Mouse (Mus musculus): ENCODE data around the gene Lpp. TPM values are rescaled to one million over a fixed set of nuclear protein-coding genes. Genes with fewer than 3 reads are reported as not detected.

Lpp gene
- polyA plus RNA-seq, 1 experiment from 2014 or later: 10.7 TPM

GRCm38 (mm10) chr16:24428055-24428454 is 34.7 kb downstream of the Lpp start:
- WGBS (ENCODE audit: insufficient replicate concordance): 72% methylated on average over 4 of the region's 4 CpGs
- Histone ChIP-seq H3K4me2 (ENCODE audit: low read depth, low read length) (no peak overlapping the region), H3K4me1 (ENCODE audit: insufficient read depth) (0 out of 2 replicates have a peak, but pooled peaks cover 11% of the 10 kb centered on the region), H3K4me3 (ENCODE audit: low read depth, low read length) (no peak overlapping the region), H3K36me3 (replicated peaks; ENCODE audit: insufficient read depth, low read length) (no peaks in the 10 kb centered on the region), H3K27ac (ENCODE audit: low read depth) (no peak overlapping the region), H3K9me3 (ENCODE audit: low read length) (no peaks in the 10 kb centered on the region), H3K9ac (replicated peaks) (no peak overlapping the region), H3K27me3 (ENCODE audit: insufficient read depth, low read length) (no peaks in the 10 kb centered on the region)
- DNase-seq (no peak), ATAC-seq (no peak)
- TF ChIP-seq EP300 (IDR thresholded peaks at IDR 0.05; ENCODE audit: low read depth): no peak
- TF ChIP-seq CTCF (IDR thresholded peaks at IDR 0.05; ENCODE audit: low read depth): no peak

- 81% methylated on average over 4 of the region's 4 CpGs for WGBS (ENCODE audit: insufficient replicate concordance)
- DNase-seq (no peak), ATAC-seq (no peak)
- TF ChIP-seq CTCF (IDR thresholded peaks at IDR 0.05; ENCODE audit: low read depth): no peak
- no peak for TF ChIP-seq EP300 (IDR thresholded peaks at IDR 0.05; ENCODE audit: low read depth)
- H3K27ac ChIP-seq (ENCODE audit: low read depth): no peak overlapping the region
- H3K4me2 ChIP-seq (ENCODE audit: low read depth, low read length): no peak overlapping the region
- H3K36me3 ChIP-seq (replicated peaks; ENCODE audit: insufficient read depth, low read length): no peaks in the 10 kb centered on the region
- H3K9ac ChIP-seq (replicated peaks): no peak overlapping the region
- no peaks in the 10 kb centered on the region for H3K9me3 ChIP-seq (ENCODE audit: low read length)
- peaks cover 17% of the 10 kb centered on the region; the same call in 1 of the 2 replicates for H3K4me1 ChIP-seq (ENCODE audit: insufficient read depth)
- H3K4me3 ChIP-seq (ENCODE audit: low read depth, low read length): no peak overlapping the region
- no peaks in the 10 kb centered on the region for H3K27me3 ChIP-seq (ENCODE audit: insufficient read depth, low read length)
Observed at GRCm38 (mm10) chr16:24428742-24429141, 35.4 kb downstream of the Lpp start.

- no peaks in the 10 kb centered on the region for H3K9me3 ChIP-seq (ENCODE audit: low read length)
- DNase-seq (no peak), ATAC-seq (no peak)
- TF ChIP-seq EP300 (IDR thresholded peaks at IDR 0.05; ENCODE audit: low read depth) (no peak), CTCF (IDR thresholded peaks at IDR 0.05; ENCODE audit: low read depth) (no peak)
- no peak overlapping the region for H3K27ac ChIP-seq (ENCODE audit: low read depth)
- no peak overlapping the region for H3K4me3 ChIP-seq (ENCODE audit: low read depth, low read length)
- no peaks in the 10 kb centered on the region for H3K27me3 ChIP-seq (ENCODE audit: insufficient read depth, low read length)
- peaks cover 19% of the 10 kb centered on the region for H3K4me1 ChIP-seq (ENCODE audit: insufficient read depth)
- WGBS (ENCODE audit: insufficient replicate concordance): 72% methylated on average over 5 of the region's 5 CpGs
- no peak overlapping the region for H3K9ac ChIP-seq (replicated peaks)
- H3K36me3 ChIP-seq (replicated peaks; ENCODE audit: insufficient read depth, low read length): no peaks in the 10 kb centered on the region
- H3K4me2 ChIP-seq (ENCODE audit: low read depth, low read length): no peak overlapping the region
Observed at GRCm38 (mm10) chr16:24429691-24430090, 36.4 kb downstream of the Lpp start.

- ATAC-seq: no peak
- Histone ChIP-seq H3K27ac (ENCODE audit: low read depth) (no peak overlapping the region), H3K36me3 (replicated peaks; ENCODE audit: insufficient read depth, low read length) (no peaks in the 10 kb centered on the region), H3K4me3 (ENCODE audit: low read depth, low read length) (no peak overlapping the region), H3K4me1 (ENCODE audit: insufficient read depth) (peaks cover 28% of the 10 kb centered on the region), H3K27me3 (ENCODE audit: insufficient read depth, low read length) (no peaks in the 10 kb centered on the region), H3K9ac (replicated peaks) (no peak overlapping the region), H3K9me3 (ENCODE audit: low read length) (no peaks in the 10 kb centered on the region), H3K4me2 (ENCODE audit: low read depth, low read length) (no peak overlapping the region)
- 97% methylated on average over 1 of the region's 1 CpGs for WGBS (ENCODE audit: insufficient replicate concordance)
- DNase-seq: no peak
- TF ChIP-seq EP300 (IDR thresholded peaks at IDR 0.05; ENCODE audit: low read depth) (no peak), CTCF (IDR thresholded peaks at IDR 0.05; ENCODE audit: low read depth) (no peak)
Observed at GRCm38 (mm10) chr16:24431808-24432207, 38.5 kb downstream of the Lpp start.

- Histone ChIP-seq H3K4me3 (ENCODE audit: low read depth, low read length) (no peak overlapping the region), H3K36me3 (replicated peaks; ENCODE audit: insufficient read depth, low read length) (no peaks in the 10 kb centered on the region), H3K4me2 (ENCODE audit: low read depth, low read length) (no peak overlapping the region), H3K4me1 (ENCODE audit: insufficient read depth) (peaks cover 31% of the 10 kb centered on the region), H3K27me3 (ENCODE audit: insufficient read depth, low read length) (no peaks in the 10 kb centered on the region), H3K27ac (ENCODE audit: low read depth) (0 out of 2 replicates have a peak overlapping the region, but pooled peaks have one; percentile 4), H3K9me3 (ENCODE audit: low read length) (no peaks in the 10 kb centered on the region), H3K9ac (replicated peaks) (no peak overlapping the region)
- ATAC-seq (0 out of 2 replicates have a peak, but pooled peaks have one; percentile 20), DNase-seq (no peak)
- WGBS (ENCODE audit: insufficient replicate concordance): 36% methylated on average over 7 of the region's 7 CpGs
- TF ChIP-seq EP300 (IDR thresholded peaks at IDR 0.05; ENCODE audit: low read depth): 0 out of 2 replicates have a peak, but pooled peaks have one; percentile 4
- TF ChIP-seq CTCF (IDR thresholded peaks at IDR 0.05; ENCODE audit: low read depth): no peak
Observed at GRCm38 (mm10) chr16:24433563-24433962, 40.3 kb downstream of the Lpp start.

- Histone ChIP-seq H3K27me3 (ENCODE audit: insufficient read depth, low read length) (no peaks in the 10 kb centered on the region), H3K9me3 (ENCODE audit: low read length) (no peaks in the 10 kb centered on the region), H3K27ac (ENCODE audit: low read depth) (peak overlapping the region; percentile 4; the same call in 1 of the 2 replicates), H3K4me1 (ENCODE audit: insufficient read depth) (peaks cover 31% of the 10 kb centered on the region), H3K4me2 (ENCODE audit: low read depth, low read length) (no peak overlapping the region), H3K36me3 (replicated peaks; ENCODE audit: insufficient read depth, low read length) (no peaks in the 10 kb centered on the region), H3K9ac (replicated peaks) (0 out of 2 replicates have a peak overlapping the region, but pooled peaks have one; percentile 13), H3K4me3 (ENCODE audit: low read depth, low read length) (no peak overlapping the region)
- ATAC-seq: no peak
- TF ChIP-seq EP300 (IDR thresholded peaks at IDR 0.05; ENCODE audit: low read depth) (no peak), CTCF (IDR thresholded peaks at IDR 0.05; ENCODE audit: low read depth) (no peak)
- no peak for DNase-seq
- WGBS (ENCODE audit: insufficient replicate concordance): 48% methylated on average over 7 of the region's 7 CpGs
Observed at GRCm38 (mm10) chr16:24434026-24434425, 40.7 kb downstream of the Lpp start.

Data from liver, postnatal 0 days (tissue).